Mouse (Mus musculus) heart, adult 18-20 months (tissue): ENCODE measurements around the gene Hoxa2. TPM values are rescaled to one million over a fixed set of nuclear protein-coding genes. Genes with fewer than 3 reads are reported as not detected.
A peak's percentile ranks its signal among the peaks of the same experiment; 100 is the strongest.

Experiments used
- DNase-seq, 2 experiments: peaks; one replicate each; pipeline ENCODE4 v3.0.0; 2021 to 2022; ENCODE audit warnings: mixed read lengths in 1 of 2
- total RNA-seq, 2 experiments: library from RNA; stranded (reverse); gene quantifications; 2 replicates each; pipeline ENCODE4 v1.2.3; 2021

Hoxa2 gene
- total RNA-seq, 2 experiments from 2014 or later, result 0.15 TPM

GRCm38 (mm10) chr6:52202362-52203120 is 37.9 kb upstream of the Hoxa2 start:
- DNase-seq, result no peak

- DNase-seq, result no peak
Measured at GRCm38 (mm10) chr6:52201269-52201668, 36.6 kb upstream of the Hoxa2 start.

GRCm38 (mm10) chr6:52200751-52201250 is 36.2 kb upstream of the Hoxa2 start:
- DNase-seq, result no peak

GRCm38 (mm10) chr6:52200073-52200750 is 35.6 kb upstream of the Hoxa2 start:
- DNase-seq, result no peak

- peak; percentile 41 to 47 for DNase-seq
Measured at GRCm38 (mm10) chr6:52197271-52197670, 32.6 kb upstream of the Hoxa2 start.

GRCm38 (mm10) chr6:52196811-52197210 is 32.2 kb upstream of the Hoxa2 start:
- no peak for DNase-seq

- DNase-seq, result no peak
Measured at GRCm38 (mm10) chr6:52194690-52195089, 30.1 kb upstream of the Hoxa2 start.

GRCm38 (mm10) chr6:52191860-52192550 is 27.4 kb upstream of the Hoxa2 start:
- peak; percentile 74 to 81 for DNase-seq

- DNase-seq, result no peak
Measured at GRCm38 (mm10) chr6:52190906-52191810, 26.5 kb upstream of the Hoxa2 start, which contains the start of gene Hoxa4. Gene Hoxa4 (minus strand): TSS chr6:52191753.

- no peak for DNase-seq
Measured at GRCm38 (mm10) chr6:52190410-52190809, 25.8 kb upstream of the Hoxa2 start.

- DNase-seq, result no peak
Measured at GRCm38 (mm10) chr6:52189909-52190308, 25.3 kb upstream of the Hoxa2 start.

GRCm38 (mm10) chr6:52189172-52189591 is 24.6 kb upstream of the Hoxa2 start:
- DNase-seq, result no peak

- no peak for DNase-seq
Measured at GRCm38 (mm10) chr6:52186500-52186899, 21.9 kb upstream of the Hoxa2 start.

GRCm38 (mm10) chr6:52185834-52186233 is 21.2 kb upstream of the Hoxa2 start:
- no peak for DNase-seq

- DNase-seq, result no peak
Measured at GRCm38 (mm10) chr6:52185222-52185621, 20.6 kb upstream of the Hoxa2 start.

GRCm38 (mm10) chr6:52184668-52185067 is 20.0 kb upstream of the Hoxa2 start:
- DNase-seq, result no peak

- DNase-seq, result no peak
Measured at GRCm38 (mm10) chr6:52183311-52184080, 18.9 kb upstream of the Hoxa2 start.

GRCm38 (mm10) chr6:52182793-52183192 is 18.2 kb upstream of the Hoxa2 start:
- no peak for DNase-seq

GRCm38 (mm10) chr6:52182030-52182429 is 17.4 kb upstream of the Hoxa2 start:
- no peak for DNase-seq

GRCm38 (mm10) chr6:52180726-52181125 is 16.1 kb upstream of the Hoxa2 start:
- DNase-seq, result no peak

GRCm38 (mm10) chr6:52180213-52180710 is 15.6 kb upstream of the Hoxa2 start:
- no peak for DNase-seq
